Mouse (Mus musculus): Measurements from ENCODE around the gene Rab11fip4. TPM values are rescaled to one million over a fixed set of nuclear protein-coding genes. Genes with fewer than 3 reads are reported as not detected.

Gene Rab11fip4
- polyA plus RNA-seq, 1 experiment from 2014 or later, result 5.5 TPM

GRCm38 (mm10) chr11:79717801-79718200 is 126.8 kb downstream of the Rab11fip4 start:
- Histone ChIP-seq H3K27ac (no peak overlapping the region), H3K4me3 (no peak overlapping the region), H3K9ac (no peak overlapping the region), H3K9me3 (no peaks in the 10 kb centered on the region), H3K36me3 (no peaks in the 10 kb centered on the region), H3K4me2 (no peak overlapping the region), H3K27me3 (peaks cover 5% of the 10 kb centered on the region; the same call in 1 of the 2 replicates), H3K4me1 (peaks cover 50% of the 10 kb centered on the region)
- 71% methylated on average over 7 of the region's 7 CpGs for WGBS
- no peak for ATAC-seq (ENCODE audit: insufficient number of reproducible peaks, low FRiP score, low TSS enrichment, low read depth)

GRCm38 (mm10) chr11:79718202-79718601 is 127.2 kb downstream of the Rab11fip4 start:
- H3K4me2 ChIP-seq, result no peak overlapping the region
- WGBS, result 55% methylated on average over 6 of the region's 6 CpGs
- H3K9ac ChIP-seq, result no peak overlapping the region
- no peak overlapping the region for H3K4me3 ChIP-seq
- H3K9me3 ChIP-seq, result no peaks in the 10 kb centered on the region
- ATAC-seq (ENCODE audit: insufficient number of reproducible peaks, low FRiP score, low TSS enrichment, low read depth), result no peak
- H3K4me1 ChIP-seq, result peaks cover 49% of the 10 kb centered on the region
- peak overlapping the region; percentile 34; the same call in 1 of the 2 replicates for H3K27ac ChIP-seq
- H3K36me3 ChIP-seq, result no peaks in the 10 kb centered on the region
- peaks cover 1% of the 10 kb centered on the region; the same call in 1 of the 2 replicates for H3K27me3 ChIP-seq

GRCm38 (mm10) chr11:79718829-79719346 is 127.9 kb downstream of the Rab11fip4 start:
- no peaks in the 10 kb centered on the region for H3K9me3 ChIP-seq
- H3K36me3 ChIP-seq, result no peaks in the 10 kb centered on the region
- no peak overlapping the region for H3K4me2 ChIP-seq
- 73% methylated on average over 8 of the region's 8 CpGs for WGBS
- no peak overlapping the region for H3K9ac ChIP-seq
- ATAC-seq (ENCODE audit: insufficient number of reproducible peaks, low FRiP score, low TSS enrichment, low read depth), result no peak
- no peak overlapping the region for H3K4me3 ChIP-seq
- peaks cover 45% of the 10 kb centered on the region for H3K4me1 ChIP-seq
- H3K27me3 ChIP-seq, result no peaks in the 10 kb centered on the region; the same call in 1 of the 2 replicates
- peak overlapping the region; percentile 34 for H3K27ac ChIP-seq

GRCm38 (mm10) chr11:79720737-79721136 is 129.7 kb downstream of the Rab11fip4 start:
- WGBS, result 48% methylated on average over 4 of the region's 4 CpGs

GRCm38 (mm10) chr11:79722811-79723210 is 131.8 kb downstream of the Rab11fip4 start:
- Histone ChIP-seq H3K36me3 (no peaks in the 10 kb centered on the region), H3K27ac (no peak overlapping the region), H3K9me3 (no peaks in the 10 kb centered on the region), H3K9ac (no peak overlapping the region), H3K4me2 (no peak overlapping the region), H3K27me3 (no peaks in the 10 kb centered on the region), H3K4me1 (peaks cover 13% of the 10 kb centered on the region), H3K4me3 (no peak overlapping the region)
- ATAC-seq (ENCODE audit: insufficient number of reproducible peaks, low FRiP score, low TSS enrichment, low read depth), result no peak
- WGBS, result 85% methylated on average over 5 of the region's 5 CpGs

More at GRCm38 (mm10) chr11:79720737-79721136, 129.7 kb downstream of the Rab11fip4 start:
- Histone ChIP-seq H3K9ac (no peak overlapping the region), H3K9me3 (no peaks in the 10 kb centered on the region), H3K4me1 (peaks cover 31% of the 10 kb centered on the region), H3K27me3 (no peaks in the 10 kb centered on the region), H3K36me3 (no peaks in the 10 kb centered on the region), H3K4me2 (no peak overlapping the region), H3K27ac (no peak overlapping the region), H3K4me3 (no peak overlapping the region)
- ATAC-seq (ENCODE audit: insufficient number of reproducible peaks, low FRiP score, low TSS enrichment, low read depth), result no peak

- H3K4me2 ChIP-seq, result no peak overlapping the region
- no peak for ATAC-seq (ENCODE audit: insufficient number of reproducible peaks, low FRiP score, low TSS enrichment, low read depth)
- peaks cover 4% of the 10 kb centered on the region; the same call in 1 of the 2 replicates for H3K36me3 ChIP-seq
- no peaks in the 10 kb centered on the region for H3K27me3 ChIP-seq
- no peak overlapping the region for H3K9ac ChIP-seq
- H3K4me1 ChIP-seq, result peaks cover 16% of the 10 kb centered on the region
- 74% methylated on average over 6 of the region's 6 CpGs for WGBS
- no peak overlapping the region for H3K4me3 ChIP-seq
- H3K9me3 ChIP-seq, result no peaks in the 10 kb centered on the region
- H3K27ac ChIP-seq, result no peak overlapping the region
Observed at GRCm38 (mm10) chr11:79725005-79725404, 134.0 kb downstream of the Rab11fip4 start.

- H3K9me3 ChIP-seq, result no peaks in the 10 kb centered on the region
- no peak overlapping the region for H3K9ac ChIP-seq
- WGBS, result 52% methylated on average over 13 of the region's 13 CpGs
- H3K4me1 ChIP-seq, result peaks cover 19% of the 10 kb centered on the region
- H3K36me3 ChIP-seq, result peaks cover 4% of the 10 kb centered on the region; the same call in 1 of the 2 replicates
- peak; percentile 80; the same call in 1 of the 2 replicates for ATAC-seq (ENCODE audit: insufficient number of reproducible peaks, low FRiP score, low TSS enrichment, low read depth)
- H3K4me2 ChIP-seq, result 0 out of 2 replicates have a peak overlapping the region, but pooled peaks have one; percentile 7
- H3K27ac ChIP-seq, result peak overlapping the region; percentile 85
- H3K27me3 ChIP-seq, result no peaks in the 10 kb centered on the region
- H3K4me3 ChIP-seq, result no peak overlapping the region
Observed at GRCm38 (mm10) chr11:79729231-79730047, 138.4 kb downstream of the Rab11fip4 start.

- ATAC-seq (ENCODE audit: insufficient number of reproducible peaks, low FRiP score, low TSS enrichment, low read depth), result no peak
- Histone ChIP-seq H3K4me3 (no peak overlapping the region), H3K9ac (no peak overlapping the region)
Observed at GRCm38 (mm10) chr11:79730462-79730861, 139.4 kb downstream of the Rab11fip4 start.

GRCm38 (mm10) chr11:79731476-79731875 is 140.5 kb downstream of the Rab11fip4 start:
- no peaks in the 10 kb centered on the region for H3K27me3 ChIP-seq
- 81% methylated on average over 5 of the region's 5 CpGs for WGBS
- peaks cover 21% of the 10 kb centered on the region for H3K4me1 ChIP-seq

More at GRCm38 (mm10) chr11:79730462-79730861, 139.4 kb downstream of the Rab11fip4 start:
- Histone ChIP-seq H3K27ac (peak overlapping the region; percentile 85), H3K4me1 (peaks cover 19% of the 10 kb centered on the region), H3K27me3 (no peaks in the 10 kb centered on the region), H3K9me3 (no peaks in the 10 kb centered on the region), H3K4me2 (no peak overlapping the region), H3K36me3 (peaks cover 6% of the 10 kb centered on the region; the same call in 1 of the 2 replicates)
- WGBS, result 80% methylated on average over 2 of the region's 2 CpGs

GRCm38 (mm10) chr11:79733013-79733412 is 142.0 kb downstream of the Rab11fip4 start:
- peaks cover 36% of the 10 kb centered on the region for H3K4me1 ChIP-seq
- no peak overlapping the region for H3K4me3 ChIP-seq
- H3K9ac ChIP-seq, result no peak overlapping the region
- H3K4me2 ChIP-seq, result no peak overlapping the region
- H3K36me3 ChIP-seq, result peaks cover 6% of the 10 kb centered on the region; the same call in 1 of the 2 replicates
- no peaks in the 10 kb centered on the region for H3K27me3 ChIP-seq
- no peak for ATAC-seq (ENCODE audit: insufficient number of reproducible peaks, low FRiP score, low TSS enrichment, low read depth)
- 85% methylated on average over 6 of the region's 6 CpGs for WGBS
- no peak overlapping the region for H3K27ac ChIP-seq
- H3K9me3 ChIP-seq, result no peaks in the 10 kb centered on the region

More at GRCm38 (mm10) chr11:79731476-79731875, 140.5 kb downstream of the Rab11fip4 start:
- Histone ChIP-seq H3K4me2 (no peak overlapping the region), H3K36me3 (peaks cover 6% of the 10 kb centered on the region; the same call in 1 of the 2 replicates), H3K4me3 (no peak overlapping the region), H3K9me3 (no peaks in the 10 kb centered on the region), H3K9ac (no peak overlapping the region), H3K27ac (no peak overlapping the region)
- ATAC-seq (ENCODE audit: insufficient number of reproducible peaks, low FRiP score, low TSS enrichment, low read depth), result no peak

GRCm38 (mm10) chr11:79736232-79737006 is 145.4 kb downstream of the Rab11fip4 start:
- peak overlapping the region; percentile 86; the same call in 1 of the 2 replicates for H3K27ac ChIP-seq
- H3K4me2 ChIP-seq, result no peak overlapping the region
- no peak overlapping the region for H3K4me3 ChIP-seq
- no peaks in the 10 kb centered on the region for H3K27me3 ChIP-seq
- no peak overlapping the region for H3K9ac ChIP-seq
- no peak for ATAC-seq (ENCODE audit: insufficient number of reproducible peaks, low FRiP score, low TSS enrichment, low read depth)
- H3K36me3 ChIP-seq, result peaks cover 2% of the 10 kb centered on the region; the same call in 1 of the 2 replicates
- 86% methylated on average over 15 of the region's 15 CpGs for WGBS
- peaks cover 32% of the 10 kb centered on the region for H3K4me1 ChIP-seq
- no peaks in the 10 kb centered on the region for H3K9me3 ChIP-seq

All from limb, embryonic 15.5 days (tissue).